Mouse (Mus musculus) MEL (cell line): ENCODE measurements around the gene Rem1.

Experiments
- BHLHE40 ChIP-seq: IDR thresholded peaks from 2 replicates; pipeline ENCODE4 v1.6.1; 2012; ENCODE audit warnings: low read depth, mild to moderate bottlenecking, inconsistent platforms, low read length, improper control_type of control experiment, borderline replicate concordance
- E2F4 ChIP-seq: IDR thresholded peaks from 2 replicates; pipeline ENCODE4 v1.6.1; 2011; ENCODE audit warnings: low read depth, low read length, improper control_type of control experiment, borderline replicate concordance
- ETS1 ChIP-seq: IDR thresholded peaks from 2 replicates; pipeline ENCODE4 v1.6.1; 2012; ENCODE audit warnings: low read depth, mild to moderate bottlenecking, inconsistent platforms, low read length, improper control_type of control experiment, moderate library complexity
- GABPA ChIP-seq: IDR thresholded peaks from 2 replicates; pipeline ENCODE4 v1.6.1; 2012; ENCODE audit warnings: low read depth, mild to moderate bottlenecking, inconsistent platforms, low read length, improper control_type of control experiment, moderate library complexity
- MYB ChIP-seq: IDR thresholded peaks from 2 replicates; pipeline ENCODE4 v1.6.1; 2011; ENCODE audit warnings: mild to moderate bottlenecking, low read depth, low read length, improper control_type of control experiment
- POLR2A ChIP-seq, 2 experiments: IDR thresholded peaks; 2 replicates each; pipeline ENCODE4 v1.6.1; 2011 to 2012; ENCODE audit warnings: low read length in 2 of 2, mild to moderate bottlenecking in 2 of 2, control low read depth in 1 of 2, improper control_type of control experiment in 1 of 2, low read depth in 1 of 2, moderate library complexity in 1 of 2; ENCODE audit not compliant: control insufficient read depth in 1 of 2, insufficient read depth in 1 of 2, poor library complexity in 1 of 2
- POLR2AphosphoS5 ChIP-seq: IDR thresholded peaks from 2 replicates; pipeline ENCODE4 v1.6.1; 2012; ENCODE audit warnings: low read depth, borderline replicate concordance, mild to moderate bottlenecking, inconsistent platforms, low read length, moderate library complexity, mixed read lengths
- RAD21 ChIP-seq: IDR thresholded peaks from 2 replicates; pipeline ENCODE4 v1.6.1; 2011; ENCODE audit warnings: mild to moderate bottlenecking, low read depth, low read length, improper control_type of control experiment
- TCF12 ChIP-seq: IDR thresholded peaks from 2 replicates; pipeline ENCODE4 v1.6.1; 2014; ENCODE audit warnings: low read depth, mild to moderate bottlenecking, inconsistent platforms, low read length, improper control_type of control experiment, moderate library complexity
- USF1 ChIP-seq: IDR thresholded peaks from 2 replicates; pipeline ENCODE4 v1.6.1; 2014; ENCODE audit warnings: low read depth, mild to moderate bottlenecking, inconsistent platforms, low read length, improper control_type of control experiment, moderate library complexity
- ZC3H11A ChIP-seq: IDR thresholded peaks from 2 replicates; pipeline ENCODE4 v1.6.1; 2012; ENCODE audit warnings: low read depth, mild to moderate bottlenecking, inconsistent platforms, low read length, improper control_type of control experiment
- ZMIZ1 ChIP-seq: IDR thresholded peaks from 2 replicates; pipeline ENCODE4 v1.6.1; 2012; ENCODE audit warnings: low read depth, mild to moderate bottlenecking, inconsistent platforms, low read length, improper control_type of control experiment, moderate library complexity
- ZNF384 ChIP-seq: IDR thresholded peaks from 2 replicates; pipeline ENCODE4 v1.6.1; 2012; ENCODE audit warnings: low read depth, mild to moderate bottlenecking, inconsistent platforms, low read length, improper control_type of control experiment

- TF ChIP-seq USF1: no peak
- no peak for TF ChIP-seq POLR2A (IDR thresholded peaks at IDR 0.05; ENCODE audit: control insufficient read depth in 1 of 2, insufficient read depth in 1 of 2, low read depth in 1 of 2, low read length in 2 of 2, poor library complexity in 1 of 2)
- TF ChIP-seq MYB: no peak
- TF ChIP-seq ZMIZ1: no peak
- TF ChIP-seq RAD21: no peak
- no peak for TF ChIP-seq ZC3H11A
- TF ChIP-seq ETS1: no peak
- no peak for TF ChIP-seq E2F4
- TF ChIP-seq BHLHE40: no peak
- TF ChIP-seq TCF12: no peak
- TF ChIP-seq POLR2AphosphoS5: no peak
- no peak for TF ChIP-seq GABPA
- no peak for TF ChIP-seq ZNF384
These were observed 34.4 kb downstream of the Rem1 start for GRCm38 (mm10) chr2:152661163-152661562.
